Mouse (Mus musculus) thymus, postnatal 10 days (tissue): ENCODE results near the gene Lgr4.

Source experiments
- DNase-seq, 2 experiments: peaks; one replicate each; pipeline ENCODE4 v3.0.0; 2021; ENCODE audit warnings: low spot score in 2 of 2

Lgr4 gene

GRCm38 (mm10) chr2:109949519-109949918 is 32.1 kb downstream of the Lgr4 start:
- no peak for DNase-seq

GRCm38 (mm10) chr2:109950311-109950710 is 32.9 kb downstream of the Lgr4 start:
- no peak for DNase-seq

- DNase-seq = no peak
Observed at GRCm38 (mm10) chr2:109951050-109951449, 33.6 kb downstream of the Lgr4 start.

GRCm38 (mm10) chr2:109953048-109953717 is 35.7 kb downstream of the Lgr4 start:
- no peak for DNase-seq

- DNase-seq = no peak
Observed at GRCm38 (mm10) chr2:109953893-109954292, 36.4 kb downstream of the Lgr4 start.

GRCm38 (mm10) chr2:109955060-109955459 is 37.6 kb downstream of the Lgr4 start:
- no peak for DNase-seq

GRCm38 (mm10) chr2:109955910-109956309 is 38.5 kb downstream of the Lgr4 start:
- no peak for DNase-seq

GRCm38 (mm10) chr2:109956785-109957184 is 39.3 kb downstream of the Lgr4 start:
- DNase-seq = no peak

GRCm38 (mm10) chr2:109958692-109959406 is 41.4 kb downstream of the Lgr4 start:
- DNase-seq = no peak

- no peak for DNase-seq
Observed at GRCm38 (mm10) chr2:109959407-109960075, 42.1 kb downstream of the Lgr4 start.

GRCm38 (mm10) chr2:109960246-109960645 is 42.8 kb downstream of the Lgr4 start:
- no peak for DNase-seq

- DNase-seq = no peak
Observed at GRCm38 (mm10) chr2:109961174-109961573, 43.7 kb downstream of the Lgr4 start.

- no peak for DNase-seq
Observed at GRCm38 (mm10) chr2:109963591-109964258, 46.3 kb downstream of the Lgr4 start.

GRCm38 (mm10) chr2:109965753-109966420 is 48.4 kb downstream of the Lgr4 start:
- DNase-seq = no peak

GRCm38 (mm10) chr2:109966863-109967262 is 49.4 kb downstream of the Lgr4 start:
- DNase-seq = no peak

- DNase-seq = no peak
Observed at GRCm38 (mm10) chr2:109969381-109969780, 51.9 kb downstream of the Lgr4 start.

GRCm38 (mm10) chr2:109969926-109970532 is 52.6 kb downstream of the Lgr4 start:
- no peak for DNase-seq

GRCm38 (mm10) chr2:109970744-109971410 is 53.4 kb downstream of the Lgr4 start:
- DNase-seq = no peak

- no peak for DNase-seq
Observed at GRCm38 (mm10) chr2:109972310-109972709, 54.9 kb downstream of the Lgr4 start.

GRCm38 (mm10) chr2:109972922-109973321 is 55.5 kb downstream of the Lgr4 start:
- no peak for DNase-seq

GRCm38 (mm10) chr2:109974807-109975206 is 57.4 kb downstream of the Lgr4 start:
- DNase-seq = no peak
